Mouse (Mus musculus) CD4-positive, CD25-positive, alpha-beta regulatory T cell, adult 4 months (primary cell): ENCODE measurements around the gene Zfp346. TPM values are rescaled to one million over a fixed set of nuclear protein-coding genes. Genes with fewer than 3 reads are reported as not detected.
A peak's percentile ranks its signal among the peaks of the same experiment; 100 is the strongest.
"Not testable (repeated sequence)": the region's sequence is repeated elsewhere in the genome, so short reads cannot be mapped to it uniquely, and the experiment has no call there.

Experiments
- ATAC-seq: one replicate; pipeline ENCODE4 v1.8.0; 2017
- polyA plus RNA-seq, 2 experiments: library from polyadenylated mRNA; unstranded; fragments of 100-300 nt; shearing (Covaris generic); gene quantifications; one replicate each; pipeline ENCODE4 v1.2.1; 2017

Zfp346 gene
- 10 to 100 TPM; 16.3 to 20.1 TPM for polyA plus RNA-seq

GRCm38 (mm10) chr13:55105045-55105952 is at the start of gene Zfp346:
Gene Zfp346, plus strand, starts transcription at chr13:55105311.
- peak; percentile 92 for ATAC-seq

GRCm38 (mm10) chr13:55058042-55058441 is 47.1 kb upstream of the Zfp346 start:
- peak; percentile 39 for ATAC-seq

GRCm38 (mm10) chr13:55063276-55063675 is 41.8 kb upstream of the Zfp346 start:
- ATAC-seq = no peak

GRCm38 (mm10) chr13:55069719-55070118 is 35.4 kb upstream of the Zfp346 start:
- ATAC-seq = no peak

- ATAC-seq = peak; percentile 57
These were observed 33.8 kb upstream of the Zfp346 start for GRCm38 (mm10) chr13:55071322-55071721.

- no peak for ATAC-seq
These were observed 29.5 kb upstream of the Zfp346 start for GRCm38 (mm10) chr13:55075597-55075996.

- ATAC-seq = no peak
These were observed 12.5 kb upstream of the Zfp346 start for GRCm38 (mm10) chr13:55092588-55092987.

GRCm38 (mm10) chr13:55097841-55098240 is 7.3 kb upstream of the Zfp346 start:
- not testable (repeated sequence) for ATAC-seq

- ATAC-seq = peak; percentile 55
These were observed 5.9 kb upstream of the Zfp346 start for GRCm38 (mm10) chr13:55099066-55099725.

GRCm38 (mm10) chr13:55099726-55100478 is 5.2 kb upstream of the Zfp346 start, which contains the start of gene Uimc1:
Gene Uimc1, minus strand, starts transcription at chr13:55100300.
- ATAC-seq = peak; percentile 71

- no peak for ATAC-seq
These were observed 3.5 kb upstream of the Zfp346 start for GRCm38 (mm10) chr13:55101627-55102026.

GRCm38 (mm10) chr13:55102366-55102765 is 2.7 kb upstream of the Zfp346 start:
- ATAC-seq = no peak

GRCm38 (mm10) chr13:55103351-55103750 is 1.8 kb upstream of the Zfp346 start:
- ATAC-seq = no peak

GRCm38 (mm10) chr13:55105953-55106691 is 1.0 kb downstream of the Zfp346 start:
- ATAC-seq = no peak

- ATAC-seq = no peak
These were observed 2.0 kb downstream of the Zfp346 start for GRCm38 (mm10) chr13:55107116-55107515.

GRCm38 (mm10) chr13:55107694-55108093 is 2.6 kb downstream of the Zfp346 start:
- no peak for ATAC-seq

- no peak for ATAC-seq
These were observed 9.3 kb downstream of the Zfp346 start for GRCm38 (mm10) chr13:55114375-55114774.

- no peak for ATAC-seq
These were observed 19.8 kb downstream of the Zfp346 start for GRCm38 (mm10) chr13:55124903-55125302.

GRCm38 (mm10) chr13:55133448-55133847 is 28.3 kb downstream of the Zfp346 start, which contains the start of gene Gm17617:
Gene Gm17617, minus strand, starts transcription at chr13:55133548.
- ATAC-seq = no peak

GRCm38 (mm10) chr13:55135382-55135781 is 30.3 kb downstream of the Zfp346 start:
- no peak for ATAC-seq

GRCm38 (mm10) chr13:55140271-55140670 is 35.2 kb downstream of the Zfp346 start:
- no peak for ATAC-seq
